Mouse (Mus musculus): ENCODE measurements around the gene Mfn2.

DNA sequence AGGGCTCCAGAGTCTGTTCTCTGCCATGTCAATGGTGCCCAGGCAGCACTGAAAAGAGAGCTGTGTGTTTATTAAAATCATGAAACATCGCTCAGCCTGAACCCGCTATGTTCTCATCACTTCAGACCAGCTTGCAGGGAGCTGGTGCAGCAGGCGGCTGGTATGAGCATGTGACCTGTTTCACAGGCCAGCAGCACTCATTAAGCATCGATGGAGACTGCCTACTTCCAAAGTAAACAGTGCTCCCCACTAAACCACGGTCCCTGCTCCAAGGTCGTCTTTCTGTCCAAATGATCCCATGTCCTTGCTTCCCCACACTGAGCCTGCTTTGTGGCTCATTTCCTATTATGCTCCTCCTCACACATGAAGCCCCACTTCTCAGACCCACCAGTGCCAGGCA, 14.2 kb downstream of the Mfn2 start:
- TF ChIP-seq CTCF (IDR thresholded peaks at IDR 0.05; ENCODE audit: low read depth, low read length) (no peak), POLR2A (IDR thresholded peaks at IDR 0.05; ENCODE audit: borderline replicate concordance, low read depth, low read length) (no peak)
